Mouse (Mus musculus): ENCODE measurements around the gene Cd47. TPM values are rescaled to one million over a fixed set of nuclear protein-coding genes. Genes with fewer than 3 reads are reported as not detected.

The Cd47 gene
- polyA plus RNA-seq, 1 experiment: 8.1 TPM

DNA sequence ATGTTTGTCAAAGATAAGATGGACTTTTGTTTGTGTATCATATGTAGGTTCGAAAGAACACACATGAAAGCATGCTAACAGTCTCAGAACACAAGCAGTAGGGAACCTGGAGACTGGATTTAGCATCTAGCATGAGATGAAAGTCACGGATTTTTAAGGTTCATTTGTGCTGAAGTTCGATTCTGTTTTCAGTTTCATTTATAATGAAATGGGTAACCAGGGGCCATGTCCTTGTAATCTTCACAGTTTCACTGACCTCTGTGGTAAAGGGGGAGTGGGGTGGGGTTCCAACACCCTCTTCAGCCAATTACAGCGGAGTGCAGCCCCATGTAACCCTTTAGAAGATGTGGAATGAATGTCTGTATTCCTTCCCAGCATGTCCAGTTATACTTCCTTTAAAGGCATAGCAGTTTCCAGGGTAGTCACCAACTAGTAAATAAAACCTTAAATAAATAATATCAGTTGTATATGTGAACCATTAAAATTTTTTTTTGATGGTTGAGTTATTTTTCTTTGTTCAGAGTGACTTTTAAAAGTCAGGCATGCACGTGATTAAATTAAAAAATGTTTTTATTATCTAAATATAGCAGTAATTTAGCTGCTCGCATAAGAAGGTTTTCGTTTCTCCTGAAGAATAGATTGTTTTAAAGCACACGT is 57.3 kb downstream of the Cd47 start:
- H3K4me3 ChIP-seq (ENCODE audit: control insufficient read depth, low read depth, low read length): no peak overlapping the region

DNA sequence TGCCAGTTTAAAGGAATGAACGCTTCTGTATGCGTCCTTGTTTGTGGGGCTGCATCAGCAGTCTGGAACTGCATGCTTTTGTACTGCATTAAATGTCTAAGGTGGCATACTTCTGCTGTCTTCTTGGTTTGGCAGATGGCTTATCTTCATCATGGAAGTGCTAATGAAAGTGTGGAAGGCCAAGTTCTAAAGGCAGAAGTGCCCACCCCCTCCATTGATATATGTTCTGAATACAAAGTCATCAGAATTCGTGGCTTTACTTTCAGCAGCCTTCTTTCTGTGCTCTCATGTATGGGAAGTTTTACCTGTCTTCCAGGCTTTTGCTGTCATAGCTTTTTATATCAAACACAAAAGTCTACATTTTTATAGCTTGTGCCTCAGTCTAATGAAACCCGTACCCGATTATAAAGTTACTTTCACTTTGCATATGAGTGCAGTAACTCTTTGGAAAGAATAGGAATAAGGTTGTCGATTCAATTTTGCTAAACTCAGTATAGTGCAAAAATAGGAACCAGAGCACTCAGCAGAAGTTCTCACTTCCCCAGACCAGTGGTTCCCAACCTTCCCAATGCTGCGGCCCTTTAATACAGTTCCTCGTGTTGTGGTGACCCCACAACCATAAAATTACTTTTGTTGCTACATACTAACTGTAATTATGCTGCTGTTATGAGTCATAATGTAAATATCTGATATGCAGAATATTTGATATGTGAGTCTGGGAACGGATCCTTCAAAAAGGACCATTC is 58.0 kb downstream of the Cd47 start:
- TF ChIP-seq CTCF (IDR thresholded peaks at IDR 0.05; ENCODE audit: control insufficient read depth, insufficient read depth, insufficient replicate concordance, low read depth, low read length) (no peak), POLR2A (IDR thresholded peaks at IDR 0.05; ENCODE audit: control insufficient read depth, low read depth, low read length) (no peak)
- peaks cover 5% of the 10 kb centered on the region for H3K4me1 ChIP-seq (ENCODE audit: control insufficient read depth, insufficient read depth, low read length)
- H3K4me3 ChIP-seq (ENCODE audit: control insufficient read depth, low read depth, low read length): no peak overlapping the region
- H3K36me3 ChIP-seq (ENCODE audit: control insufficient read depth, insufficient read depth, low read length): no peaks in the 10 kb centered on the region
- H3K27ac ChIP-seq (ENCODE audit: control insufficient read depth, insufficient read depth, low read depth, low read length): no peak overlapping the region
- no peaks in the 10 kb centered on the region for H3K27me3 ChIP-seq (ENCODE audit: control insufficient read depth, insufficient read depth, low read length)

More for the DNA sequence above, 57.3 kb downstream of the Cd47 start:
- H3K27me3 ChIP-seq (ENCODE audit: control insufficient read depth, insufficient read depth, low read length): no peaks in the 10 kb centered on the region
- H3K36me3 ChIP-seq (ENCODE audit: control insufficient read depth, insufficient read depth, low read length): no peaks in the 10 kb centered on the region
- H3K27ac ChIP-seq (ENCODE audit: control insufficient read depth, insufficient read depth, low read depth, low read length): no peak overlapping the region
- no peak for TF ChIP-seq CTCF (IDR thresholded peaks at IDR 0.05; ENCODE audit: control insufficient read depth, insufficient read depth, insufficient replicate concordance, low read depth, low read length)
- H3K4me1 ChIP-seq (ENCODE audit: control insufficient read depth, insufficient read depth, low read length): peaks cover 5% of the 10 kb centered on the region

DNA sequence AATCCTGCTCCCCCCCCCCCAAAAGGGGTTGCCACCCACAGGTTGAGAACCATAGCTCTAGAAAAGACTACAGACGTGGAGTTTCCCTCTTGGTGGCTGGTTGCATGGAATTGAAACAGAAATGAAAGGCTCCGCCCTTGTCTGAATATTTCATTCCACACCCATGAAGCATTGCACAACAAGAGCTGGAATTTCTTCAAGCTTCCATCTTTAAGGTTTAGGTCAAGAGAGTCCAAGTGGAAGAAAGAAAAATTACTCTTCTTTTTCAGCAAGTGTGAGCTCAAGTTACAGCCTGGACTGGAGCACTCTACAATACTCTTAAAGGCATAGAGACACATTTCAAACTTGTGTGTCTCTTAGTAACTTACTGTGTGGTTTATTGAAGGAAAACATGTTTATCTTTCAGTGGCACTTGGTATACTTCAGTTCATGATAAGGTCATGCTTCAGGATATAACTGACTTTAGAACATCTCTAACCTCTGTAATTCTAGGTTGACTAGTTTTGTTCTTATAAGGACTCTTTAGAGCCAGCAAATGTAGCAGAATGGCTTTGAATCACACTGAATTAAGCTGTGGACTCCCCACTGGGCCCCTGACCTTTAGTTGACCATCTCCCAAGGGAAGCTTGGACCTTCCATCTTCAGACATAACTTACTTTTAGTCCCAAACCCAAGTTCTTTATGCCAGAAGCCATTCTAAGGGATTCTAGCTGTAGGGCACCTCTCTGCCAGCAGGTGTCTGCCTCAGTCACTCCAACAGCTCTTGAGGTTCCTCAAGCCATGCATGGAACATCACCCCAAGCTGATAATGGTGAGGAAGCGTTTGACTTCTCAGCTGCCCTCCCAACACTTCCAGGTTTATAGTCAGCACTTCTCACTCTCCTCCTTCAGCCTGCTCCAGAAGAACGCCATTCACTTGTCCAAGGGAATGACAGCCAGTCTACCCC is 58.8 kb downstream of the Cd47 start:
- TF ChIP-seq POLR2A (IDR thresholded peaks at IDR 0.05; ENCODE audit: control insufficient read depth, low read depth, low read length) (no peak), CTCF (IDR thresholded peaks at IDR 0.05; ENCODE audit: control insufficient read depth, insufficient read depth, insufficient replicate concordance, low read depth, low read length) (no peak)
- Histone ChIP-seq H3K36me3 (ENCODE audit: control insufficient read depth, insufficient read depth, low read length) (no peaks in the 10 kb centered on the region), H3K27me3 (ENCODE audit: control insufficient read depth, insufficient read depth, low read length) (no peaks in the 10 kb centered on the region), H3K4me1 (ENCODE audit: control insufficient read depth, insufficient read depth, low read length) (peaks cover 5% of the 10 kb centered on the region), H3K4me3 (ENCODE audit: control insufficient read depth, low read depth, low read length) (no peak overlapping the region), H3K27ac (ENCODE audit: control insufficient read depth, insufficient read depth, low read depth, low read length) (no peak overlapping the region)

DNA sequence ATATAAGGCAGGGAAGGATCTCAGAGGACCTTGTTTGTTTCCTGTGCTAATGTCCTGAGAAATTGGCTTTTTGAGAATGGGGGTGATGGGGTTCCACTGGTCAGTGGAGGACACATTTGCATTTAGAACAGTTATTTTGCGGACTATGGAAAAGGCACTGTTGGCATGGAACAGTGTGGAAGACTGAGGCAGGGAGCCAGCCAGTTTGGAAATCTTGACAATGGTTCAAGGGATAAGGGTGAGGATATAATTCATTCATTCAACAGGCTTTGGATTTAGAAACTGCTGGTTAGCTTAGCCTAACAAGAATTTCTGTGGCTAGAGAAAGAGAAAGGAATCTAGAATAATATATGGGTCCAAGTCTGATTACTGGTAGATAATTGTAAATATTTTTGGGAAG is 61.7 kb downstream of the Cd47 start:
- Histone ChIP-seq H3K4me3 (ENCODE audit: control insufficient read depth, low read depth, low read length) (no peak overlapping the region), H3K4me1 (ENCODE audit: control insufficient read depth, insufficient read depth, low read length) (no peaks in the 10 kb centered on the region), H3K27me3 (ENCODE audit: control insufficient read depth, insufficient read depth, low read length) (no peaks in the 10 kb centered on the region), H3K27ac (ENCODE audit: control insufficient read depth, insufficient read depth, low read depth, low read length) (no peak overlapping the region), H3K36me3 (ENCODE audit: control insufficient read depth, insufficient read depth, low read length) (no peaks in the 10 kb centered on the region)
- TF ChIP-seq POLR2A (IDR thresholded peaks at IDR 0.05; ENCODE audit: control insufficient read depth, low read depth, low read length) (no peak), CTCF (IDR thresholded peaks at IDR 0.05; ENCODE audit: control insufficient read depth, insufficient read depth, insufficient replicate concordance, low read depth, low read length) (no peak)

DNA sequence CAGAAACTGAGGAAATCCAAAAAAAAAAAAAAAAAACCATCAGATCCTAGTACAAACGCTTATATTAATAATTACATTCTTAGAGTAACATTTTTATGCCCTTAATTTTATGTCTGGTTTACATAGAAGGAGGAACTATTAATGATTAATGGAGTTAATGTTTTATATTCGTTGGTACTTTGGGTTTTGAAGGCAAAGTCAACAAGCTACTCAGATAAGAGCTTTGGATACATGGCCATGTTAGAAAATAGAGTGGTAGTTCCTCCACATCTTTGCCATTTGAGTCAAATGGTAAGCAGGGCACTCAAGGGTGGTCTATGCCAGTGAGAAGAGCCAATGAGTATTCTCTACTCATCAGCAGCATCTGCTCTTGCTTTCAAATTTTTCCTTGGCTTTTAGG is 66.3 kb downstream of the Cd47 start:
- H3K27me3 ChIP-seq (ENCODE audit: control insufficient read depth, insufficient read depth, low read length): no peaks in the 10 kb centered on the region
- H3K4me3 ChIP-seq (ENCODE audit: control insufficient read depth, low read depth, low read length): no peak overlapping the region
- no peaks in the 10 kb centered on the region for H3K36me3 ChIP-seq (ENCODE audit: control insufficient read depth, insufficient read depth, low read length)
- H3K27ac ChIP-seq (ENCODE audit: control insufficient read depth, insufficient read depth, low read depth, low read length): no peak overlapping the region
- no peaks in the 10 kb centered on the region for H3K4me1 ChIP-seq (ENCODE audit: control insufficient read depth, insufficient read depth, low read length)
- TF ChIP-seq CTCF (IDR thresholded peaks at IDR 0.05; ENCODE audit: control insufficient read depth, insufficient read depth, insufficient replicate concordance, low read depth, low read length) (no peak), POLR2A (IDR thresholded peaks at IDR 0.05; ENCODE audit: control insufficient read depth, low read depth, low read length) (no peak)

DNA sequence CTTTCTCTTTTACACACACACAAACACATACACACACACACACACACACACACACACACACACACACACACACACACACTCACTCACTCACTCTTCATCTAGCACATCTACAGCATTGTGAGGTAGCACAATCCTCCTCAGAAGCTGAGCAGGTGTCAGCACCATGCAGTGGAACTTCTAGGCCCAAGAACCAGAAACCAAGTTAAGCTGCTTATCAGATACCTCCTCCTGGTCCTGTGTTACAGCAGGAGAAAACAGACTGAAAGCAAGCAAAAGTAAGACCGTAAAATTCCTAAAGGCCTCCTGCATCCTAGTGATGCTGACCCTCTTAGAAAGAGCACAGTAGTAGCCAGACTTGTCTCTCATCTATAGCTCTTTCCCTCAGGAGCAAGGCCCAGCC is 67.9 kb downstream of the Cd47 start:
- Histone ChIP-seq H3K27ac (ENCODE audit: control insufficient read depth, insufficient read depth, low read depth, low read length) (no peak overlapping the region), H3K36me3 (ENCODE audit: control insufficient read depth, insufficient read depth, low read length) (no peaks in the 10 kb centered on the region), H3K27me3 (ENCODE audit: control insufficient read depth, insufficient read depth, low read length) (no peaks in the 10 kb centered on the region), H3K4me1 (ENCODE audit: control insufficient read depth, insufficient read depth, low read length) (no peaks in the 10 kb centered on the region), H3K4me3 (ENCODE audit: control insufficient read depth, low read depth, low read length) (no peak overlapping the region)
- TF ChIP-seq CTCF (IDR thresholded peaks at IDR 0.05; ENCODE audit: control insufficient read depth, insufficient read depth, insufficient replicate concordance, low read depth, low read length): no peak
- TF ChIP-seq POLR2A (IDR thresholded peaks at IDR 0.05; ENCODE audit: control insufficient read depth, low read depth, low read length): no peak

DNA sequence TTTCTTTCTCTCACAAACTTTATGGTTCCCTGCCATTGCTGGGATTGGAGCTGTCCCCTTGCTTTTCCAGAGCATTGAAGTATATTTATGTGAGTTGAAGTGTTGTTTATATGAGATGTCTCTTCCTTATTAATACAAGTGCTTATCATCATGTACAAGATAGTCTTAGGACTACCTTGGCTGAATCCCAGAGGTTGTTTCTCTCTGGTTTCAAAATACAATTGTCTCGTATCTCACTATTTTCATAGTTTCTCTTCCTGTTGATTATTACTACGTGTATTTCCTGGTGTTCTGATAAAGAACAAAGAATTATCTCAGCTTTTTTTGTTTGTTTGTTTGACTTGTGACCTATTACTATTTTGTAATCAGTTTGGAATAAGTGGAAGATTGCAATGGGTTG is 73.6 kb downstream of the Cd47 start:
- TF ChIP-seq POLR2A (IDR thresholded peaks at IDR 0.05; ENCODE audit: control insufficient read depth, low read depth, low read length) (no peak), CTCF (IDR thresholded peaks at IDR 0.05; ENCODE audit: control insufficient read depth, insufficient read depth, insufficient replicate concordance, low read depth, low read length) (no peak)
- Histone ChIP-seq H3K36me3 (ENCODE audit: control insufficient read depth, insufficient read depth, low read length) (no peaks in the 10 kb centered on the region), H3K27ac (ENCODE audit: control insufficient read depth, insufficient read depth, low read depth, low read length) (no peak overlapping the region), H3K27me3 (ENCODE audit: control insufficient read depth, insufficient read depth, low read length) (no peaks in the 10 kb centered on the region), H3K4me3 (ENCODE audit: control insufficient read depth, low read depth, low read length) (no peak overlapping the region), H3K4me1 (ENCODE audit: control insufficient read depth, insufficient read depth, low read length) (no peaks in the 10 kb centered on the region)

Data from testis, adult 2 months (tissue).